Mouse (Mus musculus) neural tube, embryonic 13.5 days (tissue): ENCODE measurements around the gene AC192777.2. TPM values are rescaled to one million over a fixed set of nuclear protein-coding genes. Genes with fewer than 3 reads are reported as not detected.
"Not testable (repeated sequence)": the region's sequence is repeated elsewhere in the genome, so short reads cannot be mapped to it uniquely, and the experiment has no call there.

Source experiments
- ATAC-seq: fragments of 200-750 bp; cut with Nextera tagmentation; 2 replicates; pipeline ENCODE4 v1.8.0; 2017; ENCODE audit warnings: low read depth, mild to moderate bottlenecking, moderate TSS enrichment, moderate library complexity
- H3K27ac ChIP-seq: fragments of 300-500 bp; sonication (generic); replicated peaks from 2 replicates; pipeline ENCODE4 v1.5.1; 2015; ENCODE audit warnings: moderate library complexity, mild to moderate bottlenecking, inconsistent platforms
- H3K27me3 ChIP-seq: fragments of 300-500 bp; sonication (generic); 2 replicates; pipeline ENCODE4 v1.6.1; 2015; ENCODE audit warnings: mild to moderate bottlenecking, inconsistent platforms
- H3K36me3 ChIP-seq: fragments of 300-500 bp; sonication (generic); 2 replicates; pipeline ENCODE4 v1.6.1; 2015; ENCODE audit warnings: mild to moderate bottlenecking, inconsistent platforms
- H3K4me1 ChIP-seq: fragments of 300-500 bp; sonication (generic); replicated peaks from 2 replicates; pipeline ENCODE4 v1.6.1; 2015; ENCODE audit warnings: inconsistent platforms
- H3K4me2 ChIP-seq: fragments of 300-500 bp; sonication (generic); 2 replicates; pipeline ENCODE4 v1.6.1; 2015; ENCODE audit warnings: inconsistent platforms, mild to moderate bottlenecking, moderate library complexity
- H3K4me3 ChIP-seq: fragments of 300-500 bp; sonication (generic); 2 replicates; pipeline ENCODE4 v1.5.1; 2015; ENCODE audit warnings: mild to moderate bottlenecking, inconsistent platforms
- H3K9ac ChIP-seq: fragments of 300-500 bp; sonication (generic); 2 replicates; pipeline ENCODE4 v1.6.1; 2015; ENCODE audit warnings: moderate library complexity, mild to moderate bottlenecking, inconsistent platforms
- H3K9me3 ChIP-seq: fragments of 300-500 bp; sonication (generic); 2 replicates; pipeline ENCODE4 v1.6.1; 2016; ENCODE audit warnings: inconsistent platforms
- WGBS: fragments of 180-500 bp; shearing (Covaris S2); methylation state at CpG from one replicate; pipeline ENCODE4 v1.1.7; 2015; 5-methylcytosine and 5-hydroxymethylcytosine counted together
- microRNA-seq: library from miRNA; unstranded; fragments of <30 nt; microRNA quantifications from one replicate; pipeline ENCODE4, GENCODE M21; 2016
- polyA plus RNA-seq: library from polyadenylated mRNA; unstranded; fragments of >200 nt; fragmentation: Nextera tagmentation; extraction: Ambion mirVana; gene quantifications from 2 replicates; pipeline ENCODE4 v1.2.1, GENCODE M21; 2015

The AC192777.2 gene
- polyA plus RNA-seq = not detected in 2 replicates

DNA sequence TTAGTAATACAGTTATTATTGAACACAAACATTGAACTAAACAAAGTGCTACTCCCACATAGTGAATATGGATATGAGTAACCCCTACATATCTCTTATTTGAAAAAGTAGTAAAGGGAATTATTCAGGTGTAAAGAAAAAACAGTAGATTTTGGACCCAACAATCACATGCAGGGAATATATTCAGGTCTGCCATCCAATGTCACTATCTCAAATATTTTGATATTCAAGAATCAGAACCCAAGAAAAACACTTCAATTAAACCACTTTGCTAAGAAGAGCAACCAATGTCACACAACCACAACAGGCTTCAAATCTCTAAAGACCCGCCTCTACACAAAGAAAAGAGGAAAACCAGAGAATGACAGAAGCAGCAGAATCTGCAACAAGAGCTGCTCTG, at the start of gene AC192777.2:
AC192777.2 (plus strand) TSS at position 301 of the 400 bp plus-strand sequence.
- H3K9me3 ChIP-seq, H3K9ac ChIP-seq, H3K27ac ChIP-seq, H3K36me3 ChIP-seq, H3K27me3 ChIP-seq, H3K4me1 ChIP-seq, H3K4me3 ChIP-seq, H3K4me2 ChIP-seq, ATAC-seq: not testable (repeated sequence)
- 78% methylated on average over 1 of the region's 1 CpGs for WGBS

- H3K27ac ChIP-seq, H3K4me2 ChIP-seq, H3K4me1 ChIP-seq, H3K36me3 ChIP-seq, H3K9ac ChIP-seq, H3K4me3 ChIP-seq, H3K27me3 ChIP-seq, ATAC-seq, H3K9me3 ChIP-seq: not testable (repeated sequence)
- 85% methylated on average over 6 of the region's 6 CpGs for WGBS
Measured at GRCm38 (mm10) chr17:40116172-40116571, 20.9 kb downstream of the AC192777.2 start.

DNA sequence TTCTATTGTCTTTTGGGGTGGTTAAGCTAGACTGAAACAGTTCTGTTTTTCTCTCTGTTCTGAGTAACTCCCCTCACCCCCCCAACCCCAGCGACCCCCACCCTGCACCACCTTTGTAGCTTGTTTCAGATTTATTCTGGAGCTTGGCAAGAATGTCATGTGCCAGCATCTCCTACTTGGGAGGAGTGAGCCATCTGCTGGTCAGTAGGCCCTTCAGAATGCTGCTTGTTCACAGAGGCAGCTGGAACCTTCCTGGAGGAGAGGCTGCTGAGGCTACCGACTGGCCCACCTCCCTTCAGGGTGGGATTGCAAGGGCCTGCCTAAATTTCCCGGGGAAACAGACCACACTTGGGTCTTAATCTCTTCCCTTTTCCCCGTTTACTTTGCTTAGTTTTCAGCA, 21.6 kb downstream of the AC192777.2 start:
- H3K27ac ChIP-seq, H3K36me3 ChIP-seq: not testable (repeated sequence)

More for the DNA sequence above, 21.6 kb downstream of the AC192777.2 start:
- WGBS = 51% methylated on average over 4 of the region's 4 CpGs
- not testable (repeated sequence) for ATAC-seq, H3K4me3 ChIP-seq, H3K9ac ChIP-seq, H3K4me2 ChIP-seq, H3K27me3 ChIP-seq, H3K4me1 ChIP-seq, H3K9me3 ChIP-seq

Small RNA genes lying within 50 kb of the gene (microRNA-seq; reads per million reads assigned to microRNA genes)
- not detected for gene Gm26376

Other genes with a start within 250 kb of the AC192777.2 start
- gene Esp38, start 144.9 kb upstream of the AC192777.2 start, polyA plus RNA-seq = not detected in 2 replicates
- not detected in 2 replicates for gene Pgk2, start 113.2 kb downstream of the AC192777.2 start, polyA plus RNA-seq
- not detected in 2 replicates for gene Crisp3, start 146.8 kb downstream of the AC192777.2 start, polyA plus RNA-seq
- not detected in 2 replicates for gene Crisp1, start 223.8 kb downstream of the AC192777.2 start, polyA plus RNA-seq